Mouse (Mus musculus) bone marrow macrophage, adult 2 months (primary cell): ENCODE results near the gene Gdi2.

Source experiments
- CTCF ChIP-seq: IDR thresholded peaks from 2 replicates; pipeline ENCODE4 v1.5.1; 2012; ENCODE audit warnings: low read depth, mild to moderate bottlenecking, low read length, moderate library complexity
- POLR2A ChIP-seq: IDR thresholded peaks from 2 replicates; pipeline ENCODE4 v1.6.1; 2012; ENCODE audit warnings: mild to moderate bottlenecking, low read depth, low read length, borderline replicate concordance

- TF ChIP-seq POLR2A: no peak
- TF ChIP-seq CTCF: no peak
These were observed 13.9 kb upstream of the Gdi2 start for GRCm38 (mm10) chr13:3523946-3524345.
